Mouse (Mus musculus) cortical plate, adult 2 months (tissue): Measurements from ENCODE around the gene Creb3l1. TPM values are rescaled to one million over a fixed set of nuclear protein-coding genes. Genes with fewer than 3 reads are reported as not detected.

Experiments
- H3K27ac ChIP-seq: fragments of 200-500 bp; 2 replicates; pipeline ENCODE4 v1.5.1; 2012; ENCODE audit warnings: low read length, control low read depth, inconsistent platforms; ENCODE audit not compliant: insufficient read depth
- H3K4me1 ChIP-seq: fragments of 200-500 bp; 2 replicates; pipeline ENCODE4 v1.6.1; 2011; ENCODE audit warnings: low read length; ENCODE audit not compliant: control insufficient read depth, insufficient read depth
- H3K4me3 ChIP-seq: fragments of 200-500 bp; 2 replicates; pipeline ENCODE4 v1.5.1; 2011; ENCODE audit warnings: mild to moderate bottlenecking, low read length, control low read depth; ENCODE audit not compliant: insufficient read depth
- CTCF ChIP-seq: fragments of 200-500 bp; IDR thresholded peaks from 2 replicates; pipeline ENCODE4 v1.5.1; 2011; ENCODE audit warnings: mild to moderate bottlenecking, control low read depth, low read length; ENCODE audit not compliant: insufficient read depth; ENCODE audit errors: extremely low read depth
- POLR2A ChIP-seq: fragments of 200-500 bp; IDR thresholded peaks from 2 replicates; pipeline ENCODE4 v1.6.1; 2011; ENCODE audit warnings: mild to moderate bottlenecking, low read length, control low read depth; ENCODE audit not compliant: insufficient read depth; ENCODE audit errors: extremely low read depth
- polyA plus RNA-seq: library from polyadenylated mRNA; depleted of rRNA; stranded (reverse); fragments of >200 nt; gene quantifications from 2 replicates; pipeline ENCODE4 v1.2.3, GENCODE M21; 2012; rRNA removed

The Creb3l1 gene
- polyA plus RNA-seq, 1 experiment, result 0.98 TPM

DNA sequence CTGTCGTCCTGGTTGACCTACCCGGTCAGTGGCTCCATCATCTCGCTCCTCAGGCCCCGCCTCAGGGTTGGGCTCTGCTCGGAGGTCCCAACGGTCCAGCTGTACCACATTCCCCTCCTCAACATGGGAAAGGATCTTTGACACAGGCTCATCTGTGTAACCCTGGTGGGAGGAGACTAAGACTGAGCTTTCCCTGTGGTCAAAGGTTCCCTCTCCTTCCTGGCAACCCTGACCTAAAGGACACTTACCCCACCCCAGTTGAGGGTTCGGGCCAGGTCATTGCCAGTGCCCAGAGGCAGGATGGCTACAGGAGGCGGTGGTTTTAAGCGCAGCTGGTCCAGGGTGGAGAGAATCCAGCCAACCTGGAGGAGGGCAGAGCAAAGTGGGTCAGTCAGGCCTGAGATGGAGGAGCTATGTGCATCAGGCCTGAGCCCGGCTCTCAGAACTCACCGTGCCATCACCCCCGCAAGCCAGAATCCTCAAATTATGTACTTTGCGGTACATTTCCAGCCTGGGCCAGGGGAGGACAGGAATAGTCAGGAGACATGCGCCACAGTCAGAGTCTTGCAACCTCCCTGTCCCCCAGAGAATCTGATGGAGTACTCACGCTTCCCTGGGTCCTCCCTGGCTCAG, 84.9 kb downstream of the Creb3l1 start:
- Histone ChIP-seq H3K4me1 (0 out of 2 replicates have a peak, but pooled peaks cover 6% of the 10 kb centered on the region), H3K4me3 (no peak overlapping the region), H3K27ac (no peak overlapping the region)
- TF ChIP-seq POLR2A (no peak), CTCF (no peak)

DNA sequence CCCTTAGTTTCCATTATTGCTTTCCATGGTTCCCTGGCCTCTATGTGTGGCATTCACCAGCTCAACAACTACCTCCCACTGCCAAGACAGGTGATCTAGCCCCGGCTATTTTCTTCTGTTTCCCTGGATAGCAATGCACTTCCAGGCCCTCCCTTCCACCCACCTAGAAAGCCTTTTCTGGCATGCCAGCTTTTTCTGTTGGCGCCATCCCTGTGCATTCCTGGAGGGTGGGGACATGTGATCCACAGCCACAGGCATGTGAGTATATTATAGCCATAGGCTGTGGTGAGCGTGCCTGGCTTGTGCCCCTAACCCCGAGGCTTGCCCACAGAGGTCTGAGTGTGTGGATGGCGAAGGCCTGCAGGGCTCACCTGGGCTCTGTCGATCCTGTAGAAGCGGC, 88.1 kb downstream of the Creb3l1 start:
- TF ChIP-seq POLR2A, result no peak
- no peak for TF ChIP-seq CTCF
- Histone ChIP-seq H3K4me1 (0 out of 2 replicates have a peak, but pooled peaks cover 2% of the 10 kb centered on the region), H3K4me3 (no peak overlapping the region), H3K27ac (peak overlapping the region; percentile 88)

DNA sequence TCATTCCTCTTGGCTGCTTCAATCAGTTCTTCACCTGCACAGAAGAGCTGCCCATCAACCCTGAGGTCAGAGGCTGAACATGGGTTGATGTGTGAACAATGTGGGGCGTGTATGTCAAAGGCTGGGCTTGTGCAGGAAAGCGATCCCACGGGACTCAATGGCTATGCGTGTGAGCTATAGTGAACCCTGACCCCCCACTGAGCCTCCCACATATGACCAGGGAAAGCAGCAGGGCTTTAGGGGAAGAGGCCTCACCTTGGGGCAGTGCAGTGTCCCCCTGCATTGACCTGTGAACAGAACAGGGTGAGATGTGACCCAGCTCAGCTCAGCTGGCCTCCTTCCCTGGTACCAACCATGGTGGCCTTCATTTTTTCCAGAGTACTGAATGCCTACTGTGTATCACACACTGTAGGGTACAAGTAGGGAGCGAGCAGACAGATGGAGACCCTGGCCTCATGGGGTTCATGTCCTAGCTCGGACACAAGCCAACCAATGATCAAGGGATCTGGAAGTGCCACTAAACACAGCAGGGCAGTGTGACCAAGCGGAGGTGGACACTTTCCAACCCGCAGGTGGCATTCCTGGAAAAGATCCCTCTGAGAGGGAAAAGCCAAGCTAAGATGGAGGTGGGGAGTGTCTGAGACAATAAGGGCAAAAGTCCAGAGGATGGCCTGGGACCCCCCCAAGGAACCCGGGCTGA, 89.3 kb downstream of the Creb3l1 start:
- H3K4me1 ChIP-seq, result 0 out of 2 replicates have a peak, but pooled peaks cover 2% of the 10 kb centered on the region
- H3K4me3 ChIP-seq, result no peak overlapping the region
- TF ChIP-seq CTCF, result no peak
- no peak overlapping the region for H3K27ac ChIP-seq

DNA sequence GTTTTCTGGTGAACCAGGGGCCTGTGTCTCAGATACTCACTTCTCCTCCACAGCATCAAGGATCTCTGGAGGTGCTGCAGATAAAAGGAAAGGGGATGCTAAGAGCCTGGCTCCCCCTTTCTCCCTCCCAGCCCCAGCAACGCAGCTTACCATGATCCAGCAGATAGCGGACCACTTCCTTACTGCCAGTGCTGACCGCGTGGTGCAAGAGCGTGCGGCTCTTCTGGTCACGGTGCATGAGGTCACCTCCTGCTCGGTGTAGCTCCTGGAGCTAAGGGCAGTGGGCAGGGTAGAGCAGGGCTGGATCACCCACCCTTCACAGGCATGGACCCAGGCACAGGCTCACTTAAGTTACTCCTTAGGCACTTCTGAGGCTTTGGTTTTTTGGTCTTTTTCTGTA, 90.3 kb downstream of the Creb3l1 start:
- Histone ChIP-seq H3K4me1 (0 out of 2 replicates have a peak, but pooled peaks cover 2% of the 10 kb centered on the region), H3K4me3 (no peak overlapping the region), H3K27ac (no peak overlapping the region)
- TF ChIP-seq POLR2A (no peak), CTCF (no peak)

DNA sequence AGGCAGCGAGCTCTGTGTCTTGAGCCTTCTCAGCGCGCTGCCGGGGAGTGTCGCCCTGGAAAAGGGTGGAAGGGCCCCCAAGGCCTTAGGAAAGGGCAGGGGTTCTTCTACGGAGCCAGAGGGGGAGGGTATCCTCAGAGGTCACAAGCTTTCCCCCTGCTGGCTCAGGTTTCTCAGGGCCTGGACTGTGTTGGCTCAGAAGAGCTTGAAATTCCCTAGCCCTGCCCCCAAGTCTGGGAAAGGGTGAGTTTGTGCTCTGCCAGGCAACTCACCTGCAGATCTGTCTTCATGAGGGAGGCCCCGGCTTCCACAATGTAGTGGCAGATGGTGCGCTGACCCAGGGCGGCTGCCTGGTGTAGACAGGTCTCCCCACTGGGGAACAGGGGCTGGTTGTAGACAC, 90.8 kb downstream of the Creb3l1 start:
- H3K4me1 ChIP-seq, result peaks cover 3% of the 10 kb centered on the region; the same call in 1 of the 2 replicates
- H3K4me3 ChIP-seq, result no peak overlapping the region
- no peak overlapping the region for H3K27ac ChIP-seq
- no peak for TF ChIP-seq CTCF
- TF ChIP-seq POLR2A, result no peak

DNA sequence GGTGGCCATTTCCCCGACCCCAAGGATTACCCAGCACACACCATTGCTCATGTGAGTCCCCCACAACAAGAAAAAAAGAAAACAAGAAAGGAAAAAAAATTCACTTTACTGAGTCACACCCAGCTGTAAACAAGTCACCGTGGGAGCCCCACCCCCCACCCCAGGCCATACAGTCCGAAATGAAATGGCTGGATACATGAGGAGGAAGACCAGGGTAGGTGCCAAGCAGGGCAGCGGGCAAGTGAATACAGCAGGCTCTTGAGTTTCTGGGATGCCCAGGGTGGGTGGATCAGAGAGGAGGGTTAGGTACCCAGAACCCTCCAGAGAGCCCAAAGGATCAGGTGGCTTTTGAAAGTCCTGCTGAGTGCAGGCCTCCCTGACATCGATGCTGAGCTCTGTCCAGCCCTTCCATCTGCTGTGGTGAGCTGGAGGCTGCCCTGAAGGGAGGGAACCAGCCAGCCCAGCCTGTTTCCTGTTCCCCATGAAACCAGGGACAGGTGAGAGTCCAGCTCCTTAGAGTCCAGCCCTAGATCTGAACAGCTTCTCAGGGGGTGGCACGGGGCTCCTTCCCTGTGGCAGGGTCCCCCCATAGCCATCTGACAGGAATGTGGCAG, 91.5 kb downstream of the Creb3l1 start:
- TF ChIP-seq CTCF, result no peak
- TF ChIP-seq POLR2A, result no peak
- Histone ChIP-seq H3K27ac (no peak overlapping the region), H3K4me3 (no peak overlapping the region), H3K4me1 (peaks cover 4% of the 10 kb centered on the region; the same call in 1 of the 2 replicates)

Other genes starting within 250 kb of the Creb3l1 start
- gene Chrm4, start 97.3 kb downstream of the Creb3l1 start, polyA plus RNA-seq, result 32.9 and 45.0 TPM in 2 replicates
- 38.2 and 38.5 TPM in 2 replicates for gene Mdk, start 92.2 kb downstream of the Creb3l1 start, polyA plus RNA-seq
- not detected in 2 replicates for gene Gm9821, start 78.8 kb downstream of the Creb3l1 start, polyA plus RNA-seq
- 550 and 668 TPM in 2 replicates for gene Dgkz, start 48.6 kb downstream of the Creb3l1 start, polyA plus RNA-seq
- gene Phf21a, start 68.6 kb upstream of the Creb3l1 start, polyA plus RNA-seq, result 47.1 and 48.4 TPM in 2 replicates